Mouse (Mus musculus): ENCODE data around the gene Clstn1.

DNA sequence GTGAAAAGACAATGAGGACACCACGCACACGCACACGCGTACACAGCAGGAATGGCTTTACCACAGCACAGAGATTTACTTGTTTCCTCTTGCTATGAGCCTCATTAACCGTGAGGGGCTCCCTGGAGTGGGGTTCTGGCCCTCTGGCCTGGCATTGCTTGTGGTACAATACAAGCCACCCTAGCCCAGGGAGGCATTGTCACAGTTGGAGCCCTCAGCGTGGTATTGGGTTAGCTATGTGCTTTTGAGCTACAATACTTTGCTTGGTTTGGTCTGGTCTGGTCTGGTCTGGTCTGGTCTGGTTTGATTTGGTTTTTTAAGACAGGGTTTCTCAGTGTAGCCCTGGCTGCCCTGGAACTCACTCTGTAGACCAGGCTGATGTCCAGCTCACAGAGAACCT is 13.3 kb downstream of the Clstn1 start:
- TF ChIP-seq EP300 (IDR thresholded peaks at IDR 0.05; ENCODE audit: low read depth in 1 of 2, low read length in 2 of 2) = no peak
- no peak for TF ChIP-seq CTCF (IDR thresholded peaks at IDR 0.05 in 2 of 3, conservative IDR thresholded peaks at IDR 0.05 in 1 of 3; ENCODE audit: control insufficient read depth in 1 of 3, insufficient read depth in 1 of 3, low read depth in 2 of 3, low read length in 3 of 3, poor library complexity in 1 of 3, severe bottlenecking in 1 of 3)
- TF ChIP-seq USF1 (IDR thresholded peaks at IDR 0.05; ENCODE audit: low read depth, low read length) = no peak
- no peak for TF ChIP-seq TAL1 (IDR thresholded peaks at IDR 0.05; ENCODE audit: low read length)
- TF ChIP-seq POLR2AphosphoS2 (IDR thresholded peaks at IDR 0.05; ENCODE audit: low read length) = no peak
- TF ChIP-seq ETS1 (IDR thresholded peaks at IDR 0.05; ENCODE audit: low read depth, low read length) = no peak
- TF ChIP-seq MAX (IDR thresholded peaks at IDR 0.05; ENCODE audit: low read length) = no peak
- TF ChIP-seq NELFE (IDR thresholded peaks at IDR 0.05; ENCODE audit: low read depth, low read length) = no peak
- no peak for TF ChIP-seq USF2 (IDR thresholded peaks at IDR 0.05; ENCODE audit: borderline replicate concordance in 1 of 2, insufficient read depth in 1 of 2, low read depth in 1 of 2, low read length in 2 of 2)
- TF ChIP-seq MYC (IDR thresholded peaks at IDR 0.05; ENCODE audit: low read depth, low read length) = no peak
